Mouse (Mus musculus): ENCODE data around the gene Cat. TPM values are rescaled to one million over a fixed set of nuclear protein-coding genes. Genes with fewer than 3 reads are reported as not detected.

The Cat gene
- polyA plus RNA-seq, 1 experiment: 103 TPM

DNA sequence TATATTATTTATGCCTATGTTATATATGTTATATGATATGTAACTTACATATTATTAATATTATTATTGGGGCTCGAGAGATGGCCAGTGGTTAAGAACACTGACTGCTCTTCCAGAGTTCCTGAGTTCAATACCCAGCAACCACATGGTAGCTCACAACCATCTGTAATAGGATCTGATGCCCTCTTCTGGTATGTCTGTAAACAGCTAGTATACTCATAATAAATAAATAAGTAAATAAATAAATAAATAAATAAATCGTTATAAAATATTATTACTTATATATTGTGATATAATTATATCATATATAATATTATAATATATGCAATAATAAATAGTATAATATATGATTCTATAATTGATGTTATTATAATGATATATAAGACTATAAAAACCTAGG is 8.8 kb downstream of the Cat start:
- Histone ChIP-seq H3K4me3 (ENCODE audit: low read depth, low read length) (no peak overlapping the region), H3K9me3 (replicated peaks; ENCODE audit: control insufficient read depth, insufficient read depth, low read length, poor library complexity, severe bottlenecking) (no peaks in the 10 kb centered on the region)
- TF ChIP-seq POLR2A (IDR thresholded peaks at IDR 0.05; ENCODE audit: insufficient read depth, low read length) (no peak), EP300 (IDR thresholded peaks at IDR 0.05; ENCODE audit: insufficient read depth, low read depth, low read length) (no peak)

DNA sequence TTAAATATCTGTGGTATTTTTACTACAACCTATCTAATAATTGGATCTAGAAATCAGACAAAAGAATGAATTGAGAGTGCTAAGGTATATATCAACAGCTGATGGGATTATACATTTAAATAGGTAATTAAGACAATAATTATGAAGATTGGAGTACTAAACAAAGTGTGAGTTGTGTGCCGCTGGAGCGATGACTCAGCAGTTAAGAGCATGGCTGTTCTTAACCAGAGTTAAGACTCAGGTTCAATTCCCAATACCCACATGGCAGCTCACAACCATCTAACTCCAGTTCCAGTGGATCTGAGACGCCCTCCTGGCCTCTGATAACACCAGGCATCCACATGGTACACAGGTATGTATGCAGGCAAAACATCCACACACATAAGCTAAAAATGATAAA is 11.6 kb downstream of the Cat start:
- Histone ChIP-seq H3K36me3 (ENCODE audit: control insufficient read depth, insufficient read depth, low read length, poor library complexity, severe bottlenecking) (peaks cover 35% of the 10 kb centered on the region), H3K27ac (ENCODE audit: insufficient read depth, low read length) (no peak overlapping the region), H3K9me3 (replicated peaks; ENCODE audit: control insufficient read depth, insufficient read depth, low read length, poor library complexity, severe bottlenecking) (no peaks in the 10 kb centered on the region), H3K9ac (ENCODE audit: low read depth, poor library complexity, severe bottlenecking) (no peak overlapping the region), H3K4me3 (ENCODE audit: low read depth, low read length) (no peak overlapping the region), H3K27me3 (ENCODE audit: control insufficient read depth, insufficient read depth, low read length, poor library complexity, severe bottlenecking) (no peaks in the 10 kb centered on the region), H3K4me1 (ENCODE audit: control insufficient read depth, insufficient read depth, low read length) (no peaks in the 10 kb centered on the region)
- TF ChIP-seq EP300 (IDR thresholded peaks at IDR 0.05; ENCODE audit: insufficient read depth, low read depth, low read length): no peak
- TF ChIP-seq POLR2A (IDR thresholded peaks at IDR 0.05; ENCODE audit: insufficient read depth, low read length): no peak
- no peak for TF ChIP-seq CTCF (IDR thresholded peaks at IDR 0.05; ENCODE audit: low read depth, low read length)

More for the DNA sequence above, 8.8 kb downstream of the Cat start:
- no peak overlapping the region for H3K9ac ChIP-seq (ENCODE audit: low read depth, poor library complexity, severe bottlenecking)
- no peaks in the 10 kb centered on the region for H3K27me3 ChIP-seq (ENCODE audit: control insufficient read depth, insufficient read depth, low read length, poor library complexity, severe bottlenecking)
- peaks cover 2% of the 10 kb centered on the region for H3K4me1 ChIP-seq (ENCODE audit: control insufficient read depth, insufficient read depth, low read length)
- H3K36me3 ChIP-seq (ENCODE audit: control insufficient read depth, insufficient read depth, low read length, poor library complexity, severe bottlenecking): peaks cover 22% of the 10 kb centered on the region
- H3K27ac ChIP-seq (ENCODE audit: insufficient read depth, low read length): no peak overlapping the region

DNA sequence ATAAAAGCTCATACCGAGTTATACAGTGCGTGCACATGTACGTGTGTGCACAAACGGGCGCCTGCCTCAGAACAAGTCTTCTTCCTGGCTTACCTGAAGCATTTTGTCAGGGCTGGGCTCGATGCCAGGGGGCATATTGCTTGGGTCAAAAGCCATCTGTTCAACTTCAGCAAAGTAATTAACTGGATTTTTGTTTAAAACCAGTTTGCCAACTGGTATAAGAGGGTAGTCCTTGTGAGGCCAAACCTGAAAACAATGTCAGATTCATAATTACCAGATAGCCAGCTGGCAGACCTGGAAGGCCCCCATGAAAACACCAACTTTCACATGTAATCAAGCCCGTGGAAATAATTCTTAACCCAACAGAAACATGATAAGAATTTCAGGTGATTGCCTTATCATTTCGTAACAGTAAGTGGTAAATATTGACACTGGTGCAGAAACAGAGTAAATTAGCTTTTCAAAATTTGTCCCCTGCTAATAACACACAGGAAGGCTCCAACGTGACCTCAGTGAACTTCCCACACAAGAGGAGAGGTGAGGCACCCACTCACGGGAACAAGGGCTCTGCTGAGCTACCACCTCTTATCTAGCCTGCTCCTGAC is 17.9 kb downstream of the Cat start:
- no peaks in the 10 kb centered on the region for H3K9me3 ChIP-seq (replicated peaks; ENCODE audit: control insufficient read depth, insufficient read depth, low read length, poor library complexity, severe bottlenecking)
- TF ChIP-seq EP300 (IDR thresholded peaks at IDR 0.05; ENCODE audit: insufficient read depth, low read depth, low read length): no peak
- TF ChIP-seq CTCF (IDR thresholded peaks at IDR 0.05; ENCODE audit: low read depth, low read length): no peak
- no peak overlapping the region for H3K27ac ChIP-seq (ENCODE audit: insufficient read depth, low read length)
- H3K4me3 ChIP-seq (ENCODE audit: low read depth, low read length): no peak overlapping the region
- peaks cover 30% of the 10 kb centered on the region for H3K36me3 ChIP-seq (ENCODE audit: control insufficient read depth, insufficient read depth, low read length, poor library complexity, severe bottlenecking)
- no peak overlapping the region for H3K9ac ChIP-seq (ENCODE audit: low read depth, poor library complexity, severe bottlenecking)
- H3K27me3 ChIP-seq (ENCODE audit: control insufficient read depth, insufficient read depth, low read length, poor library complexity, severe bottlenecking): no peaks in the 10 kb centered on the region
- H3K4me1 ChIP-seq (ENCODE audit: control insufficient read depth, insufficient read depth, low read length): no peaks in the 10 kb centered on the region

DNA sequence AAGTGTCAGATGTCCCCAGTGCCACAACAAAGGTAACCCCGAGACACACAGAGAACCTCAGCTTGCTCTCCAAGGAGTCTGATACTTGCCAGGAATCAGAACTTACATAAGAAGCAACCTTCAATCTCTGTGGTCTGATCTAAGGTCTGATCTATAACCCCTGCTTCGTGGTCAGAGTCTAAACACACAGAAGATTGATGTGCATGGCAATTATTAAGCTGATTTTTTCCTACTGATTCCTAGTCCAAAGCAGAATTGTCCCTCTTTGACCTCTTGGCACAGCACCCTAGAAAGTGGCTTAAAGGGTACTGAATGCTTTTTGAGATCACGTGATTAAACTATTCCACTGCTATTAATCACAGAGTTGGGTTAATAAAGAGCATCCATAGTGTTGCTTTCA is 18.7 kb downstream of the Cat start:
- Histone ChIP-seq H3K4me3 (ENCODE audit: low read depth, low read length) (no peak overlapping the region), H3K27ac (ENCODE audit: insufficient read depth, low read length) (no peak overlapping the region), H3K27me3 (ENCODE audit: control insufficient read depth, insufficient read depth, low read length, poor library complexity, severe bottlenecking) (no peaks in the 10 kb centered on the region), H3K4me1 (ENCODE audit: control insufficient read depth, insufficient read depth, low read length) (no peaks in the 10 kb centered on the region), H3K36me3 (ENCODE audit: control insufficient read depth, insufficient read depth, low read length, poor library complexity, severe bottlenecking) (peaks cover 30% of the 10 kb centered on the region), H3K9me3 (replicated peaks; ENCODE audit: control insufficient read depth, insufficient read depth, low read length, poor library complexity, severe bottlenecking) (no peaks in the 10 kb centered on the region), H3K9ac (ENCODE audit: low read depth, poor library complexity, severe bottlenecking) (no peak overlapping the region)
- no peak for TF ChIP-seq CTCF (IDR thresholded peaks at IDR 0.05; ENCODE audit: low read depth, low read length)
- no peak for TF ChIP-seq EP300 (IDR thresholded peaks at IDR 0.05; ENCODE audit: insufficient read depth, low read depth, low read length)
- TF ChIP-seq POLR2A (IDR thresholded peaks at IDR 0.05; ENCODE audit: insufficient read depth, low read length): no peak

DNA sequence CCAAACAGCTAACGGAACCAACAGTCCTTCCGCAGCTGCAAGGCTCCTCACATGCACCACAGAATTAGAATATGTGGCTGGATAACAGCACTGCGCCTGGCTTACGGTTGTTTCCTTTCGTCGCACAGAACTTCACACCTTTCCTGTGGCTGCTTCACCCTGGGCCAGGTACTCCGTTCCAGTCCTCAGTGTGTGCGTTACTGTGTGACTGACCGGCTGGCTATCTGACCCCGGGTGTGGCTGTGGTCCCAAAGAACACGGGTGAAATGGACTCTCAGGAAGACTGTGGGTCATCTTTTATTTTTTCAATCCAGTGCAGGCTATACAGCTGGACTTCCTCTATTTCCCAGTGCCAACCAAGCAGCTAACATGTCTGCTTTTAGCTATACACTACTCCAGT is 19.5 kb downstream of the Cat start:
- H3K4me3 ChIP-seq (ENCODE audit: low read depth, low read length): no peak overlapping the region
- H3K9me3 ChIP-seq (replicated peaks; ENCODE audit: control insufficient read depth, insufficient read depth, low read length, poor library complexity, severe bottlenecking): no peaks in the 10 kb centered on the region
- H3K36me3 ChIP-seq (ENCODE audit: control insufficient read depth, insufficient read depth, low read length, poor library complexity, severe bottlenecking): peaks cover 28% of the 10 kb centered on the region
- H3K4me1 ChIP-seq (ENCODE audit: control insufficient read depth, insufficient read depth, low read length): no peaks in the 10 kb centered on the region
- no peak overlapping the region for H3K9ac ChIP-seq (ENCODE audit: low read depth, poor library complexity, severe bottlenecking)
- H3K27me3 ChIP-seq (ENCODE audit: control insufficient read depth, insufficient read depth, low read length, poor library complexity, severe bottlenecking): no peaks in the 10 kb centered on the region
- H3K27ac ChIP-seq (ENCODE audit: insufficient read depth, low read length): no peak overlapping the region
- TF ChIP-seq POLR2A (IDR thresholded peaks at IDR 0.05; ENCODE audit: insufficient read depth, low read length) (no peak), EP300 (IDR thresholded peaks at IDR 0.05; ENCODE audit: insufficient read depth, low read depth, low read length) (no peak), CTCF (IDR thresholded peaks at IDR 0.05; ENCODE audit: low read depth, low read length) (no peak)

DNA sequence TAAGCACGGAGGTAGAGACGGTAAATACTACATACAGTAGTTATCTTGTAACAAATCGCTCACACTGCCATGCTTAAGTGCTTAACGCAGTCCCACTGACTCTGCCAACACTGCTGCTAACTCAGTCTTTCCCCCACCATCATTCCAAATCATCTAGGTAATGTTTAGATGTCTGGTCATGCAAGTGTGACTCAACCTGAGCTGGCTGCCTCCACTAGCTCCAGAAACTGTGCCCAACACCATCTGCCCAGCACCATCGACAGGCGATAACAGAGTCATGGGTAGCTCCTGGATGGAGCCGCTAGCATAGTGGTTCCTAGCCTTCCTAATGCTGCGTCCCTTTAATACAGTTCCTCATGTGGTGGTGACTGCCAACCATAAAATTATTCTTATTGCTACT is 20.4 kb downstream of the Cat start:
- Histone ChIP-seq H3K36me3 (ENCODE audit: control insufficient read depth, insufficient read depth, low read length, poor library complexity, severe bottlenecking) (peaks cover 24% of the 10 kb centered on the region), H3K9ac (ENCODE audit: low read depth, poor library complexity, severe bottlenecking) (no peak overlapping the region), H3K4me3 (ENCODE audit: low read depth, low read length) (no peak overlapping the region), H3K27me3 (ENCODE audit: control insufficient read depth, insufficient read depth, low read length, poor library complexity, severe bottlenecking) (no peaks in the 10 kb centered on the region), H3K9me3 (replicated peaks; ENCODE audit: control insufficient read depth, insufficient read depth, low read length, poor library complexity, severe bottlenecking) (no peaks in the 10 kb centered on the region), H3K4me1 (ENCODE audit: control insufficient read depth, insufficient read depth, low read length) (no peaks in the 10 kb centered on the region), H3K27ac (ENCODE audit: insufficient read depth, low read length) (no peak overlapping the region)
- TF ChIP-seq EP300 (IDR thresholded peaks at IDR 0.05; ENCODE audit: insufficient read depth, low read depth, low read length): no peak

Measured in ES-Bruce4 (cell line).